Mouse (Mus musculus) left cerebral cortex, adult 11 months (tissue): Measurements from ENCODE around the gene Klhl12.

Source experiments
- DNase-seq: peaks from one replicate; pipeline ENCODE4 v3.0.0; 2022; ENCODE audit warnings: low spot score

The Klhl12 gene

DNA sequence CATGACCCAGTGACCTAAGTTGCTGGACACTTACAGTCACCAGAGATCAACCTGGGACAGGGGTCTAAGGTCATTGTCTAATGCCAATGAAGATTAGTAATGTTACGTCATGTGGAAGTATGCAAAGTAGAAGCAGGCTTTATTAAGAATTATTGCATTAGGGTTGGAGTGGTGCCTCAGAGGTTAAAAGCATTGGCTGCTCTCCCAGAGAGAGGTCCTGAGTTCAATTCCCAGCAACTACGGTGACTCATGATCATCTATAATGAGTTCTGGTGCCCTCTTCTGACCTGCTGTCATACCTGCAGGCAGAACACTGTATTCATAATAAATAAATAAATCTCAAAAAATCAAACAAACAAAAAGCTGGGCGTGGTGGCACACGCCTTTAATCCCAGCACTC, 5.1 kb upstream of the Klhl12 start:
- DNase-seq: no peak

- DNase-seq: peak; percentile 11
Observed at GRCm38 (mm10) chr1:134450986-134451385, 4.3 kb upstream of the Klhl12 start.

- DNase-seq: no peak
Observed at GRCm38 (mm10) chr1:134456060-134456459, 729 bp downstream of the Klhl12 start.

- DNase-seq: no peak
Observed at GRCm38 (mm10) chr1:134458139-134458727, 2.9 kb downstream of the Klhl12 start.

- no peak for DNase-seq
Observed at GRCm38 (mm10) chr1:134460294-134461284, 5.3 kb downstream of the Klhl12 start.

- DNase-seq: no peak
Observed at GRCm38 (mm10) chr1:134484623-134485022, 29.3 kb downstream of the Klhl12 start.

- DNase-seq: no peak
Observed at GRCm38 (mm10) chr1:134490903-134491801, 35.8 kb downstream of the Klhl12 start.

DNA sequence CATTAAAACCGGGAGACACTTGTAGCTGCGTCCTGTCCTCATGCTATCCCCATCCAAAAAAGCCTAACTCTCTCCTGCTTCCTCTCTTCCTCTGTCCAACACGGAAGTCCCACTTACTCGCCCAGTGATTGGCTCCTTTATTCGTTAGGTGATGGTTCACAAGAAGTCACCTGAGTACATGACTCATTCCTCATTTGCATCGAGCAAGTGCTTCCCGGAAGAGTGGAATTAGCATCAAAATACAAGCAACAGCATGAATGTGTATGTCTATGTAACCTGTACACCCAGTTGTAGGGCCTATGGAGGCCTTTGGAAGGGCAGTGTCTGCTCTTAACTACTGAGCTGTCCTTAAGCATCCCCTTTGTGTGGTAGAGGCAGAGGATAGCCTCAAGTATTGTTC, 36.9 kb downstream of the Klhl12 start:
- no peak for DNase-seq

DNA sequence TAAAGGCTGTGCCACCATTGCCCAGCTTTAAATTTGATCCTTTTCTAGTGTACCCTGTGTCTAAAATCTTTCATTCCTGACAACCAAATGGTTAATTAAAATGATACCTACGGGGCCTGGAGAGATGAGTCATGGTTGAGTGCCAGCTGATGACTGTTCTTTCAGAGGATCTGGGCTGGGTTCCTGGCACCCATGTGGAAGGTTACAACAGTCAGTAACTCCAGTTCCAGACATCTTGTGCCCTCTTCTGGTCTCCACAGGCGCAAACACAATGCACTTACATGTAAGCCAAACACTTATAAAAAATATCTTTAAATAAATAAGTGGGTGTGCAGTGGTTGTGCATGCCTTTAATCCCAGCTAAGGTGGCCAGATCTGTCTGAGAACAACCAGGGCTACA, 38.2 kb downstream of the Klhl12 start:
- no peak for DNase-seq

- no peak for DNase-seq
Observed at GRCm38 (mm10) chr1:134493956-134494355, 38.6 kb downstream of the Klhl12 start.

- peak; percentile 97 for DNase-seq
Observed at GRCm38 (mm10) chr1:134494428-134495215, 39.3 kb downstream of the Klhl12 start, which contains the start of gene Rabif. Gene Rabif, plus strand, starts transcription at chr1:134494648.

DNA sequence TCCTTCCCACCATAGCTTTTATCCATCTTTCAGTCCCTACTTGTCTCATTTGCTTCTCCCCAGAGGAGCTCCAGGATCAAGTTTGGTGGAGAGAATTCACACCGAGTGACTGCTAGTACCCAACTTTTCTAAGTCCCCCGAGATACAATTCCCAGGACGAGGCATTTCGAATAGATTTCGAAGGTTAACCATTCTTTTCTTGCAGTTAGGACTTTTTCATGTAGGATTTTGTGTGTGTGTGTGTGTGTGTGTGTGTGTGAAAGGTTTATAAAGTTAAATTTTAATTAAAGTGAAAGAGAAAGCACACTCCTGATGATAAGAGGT, 39.8 kb downstream of the Klhl12 start:
- no peak for DNase-seq

DNA sequence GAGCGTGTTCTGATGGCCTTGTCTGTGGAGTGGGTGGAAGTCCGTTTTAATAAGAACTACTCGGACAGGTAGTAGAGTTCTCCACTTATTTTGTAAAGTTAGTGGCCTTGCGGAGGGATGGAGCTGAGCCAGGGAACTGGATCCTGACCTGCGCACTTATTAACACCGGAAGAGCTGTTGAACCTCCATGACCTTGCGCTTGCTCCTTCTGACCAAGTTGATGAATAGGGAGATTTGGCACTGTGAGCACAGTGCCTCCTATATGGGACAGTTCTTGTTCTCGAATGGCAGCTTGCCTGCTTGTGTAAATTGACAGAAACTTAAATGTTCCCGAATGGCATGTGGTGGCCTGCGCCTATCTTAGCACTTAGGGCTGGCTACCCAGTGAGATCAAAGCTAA, 40.7 kb downstream of the Klhl12 start:
- DNase-seq: no peak

DNA sequence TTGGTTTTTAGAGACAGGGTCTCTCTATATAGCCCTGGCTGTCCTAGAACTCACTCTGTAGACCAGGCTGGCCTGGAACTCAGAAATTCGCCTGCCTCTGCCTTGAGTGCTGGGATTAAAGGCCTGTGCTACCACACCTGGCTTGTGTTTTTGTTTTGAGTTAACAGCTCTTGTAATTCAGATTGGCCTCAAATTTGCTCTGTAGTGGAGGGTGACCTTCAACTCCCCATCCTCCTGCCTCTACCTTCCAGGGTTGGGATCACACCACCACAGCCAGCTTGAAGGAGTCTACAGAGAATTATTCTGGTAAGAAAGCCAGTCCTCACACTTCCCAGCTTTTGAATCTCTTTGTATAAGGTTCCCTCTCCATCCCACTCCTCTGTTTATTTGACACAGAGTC, 45.6 kb downstream of the Klhl12 start:
- no peak for DNase-seq

- no peak for DNase-seq
Observed at GRCm38 (mm10) chr1:134506201-134506600, 50.9 kb downstream of the Klhl12 start.

GRCm38 (mm10) chr1:134510018-134510417, 54.7 kb downstream of the Klhl12 start:
- DNase-seq: no peak

- no peak for DNase-seq
Observed at GRCm38 (mm10) chr1:134512183-134512582, 56.9 kb downstream of the Klhl12 start.

- no peak for DNase-seq
Observed at GRCm38 (mm10) chr1:134512584-134512983, 57.3 kb downstream of the Klhl12 start.

DNA sequence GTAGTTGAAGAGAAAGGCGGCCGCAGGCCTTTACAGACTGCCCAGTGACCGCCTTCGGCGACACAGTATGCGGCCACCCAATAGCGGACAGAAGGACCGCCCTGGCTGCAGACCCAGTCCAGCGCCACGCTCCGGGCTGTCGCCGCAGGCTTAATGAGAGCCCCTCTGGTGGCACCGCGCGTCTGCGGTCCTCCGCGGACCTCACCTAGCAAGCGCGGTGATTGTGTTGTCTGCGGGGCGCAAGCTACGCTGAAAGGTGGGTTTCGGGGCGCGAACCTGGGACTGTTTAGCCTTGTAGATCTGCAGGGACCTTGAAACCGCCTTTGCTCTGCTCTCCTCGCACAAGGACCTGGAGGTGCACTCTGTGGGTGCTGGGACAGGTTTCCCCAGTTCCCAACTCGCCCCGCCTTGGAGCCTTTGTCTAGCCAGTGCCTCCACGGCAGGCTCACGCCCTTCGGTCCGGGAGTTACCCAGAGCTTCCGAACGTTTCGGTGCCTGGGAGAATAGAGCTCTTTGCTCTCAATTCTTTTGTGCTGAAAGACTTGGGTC, 58.1 kb downstream of the Klhl12 start:
- no peak for DNase-seq

DNA sequence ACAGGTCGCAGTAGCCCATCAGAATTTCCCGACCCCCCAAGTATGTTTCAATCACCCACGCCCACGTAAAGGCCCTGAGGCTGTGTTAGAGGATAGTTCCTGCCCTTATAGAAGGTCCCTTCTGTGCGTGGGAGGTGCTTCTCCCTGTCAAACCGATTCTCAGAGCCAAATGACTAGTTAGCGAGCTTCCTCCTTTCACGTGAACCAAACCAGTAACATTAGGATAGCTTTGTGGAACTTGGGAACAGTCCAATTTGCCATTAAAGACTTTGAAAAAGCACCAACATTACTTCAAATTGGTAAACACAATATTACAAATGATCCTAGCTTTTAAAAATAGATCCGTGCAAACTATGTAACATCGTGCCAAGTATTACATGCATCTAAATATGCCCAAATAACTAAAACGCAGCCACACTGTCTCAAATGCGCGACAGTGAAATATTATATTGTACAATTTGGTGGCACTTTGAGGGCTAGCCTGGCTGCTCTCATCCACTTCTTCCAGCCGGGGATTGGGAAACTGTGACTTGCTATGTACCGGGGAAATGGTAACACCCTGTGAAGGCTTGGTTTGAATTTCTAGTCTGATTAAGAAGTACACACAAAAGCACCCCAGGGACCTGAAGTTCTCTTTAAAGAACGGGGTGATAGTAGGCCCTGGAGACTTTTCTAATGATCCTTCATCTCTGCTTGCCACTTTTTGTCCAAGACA, 58.7 kb downstream of the Klhl12 start:
- no peak for DNase-seq

DNA sequence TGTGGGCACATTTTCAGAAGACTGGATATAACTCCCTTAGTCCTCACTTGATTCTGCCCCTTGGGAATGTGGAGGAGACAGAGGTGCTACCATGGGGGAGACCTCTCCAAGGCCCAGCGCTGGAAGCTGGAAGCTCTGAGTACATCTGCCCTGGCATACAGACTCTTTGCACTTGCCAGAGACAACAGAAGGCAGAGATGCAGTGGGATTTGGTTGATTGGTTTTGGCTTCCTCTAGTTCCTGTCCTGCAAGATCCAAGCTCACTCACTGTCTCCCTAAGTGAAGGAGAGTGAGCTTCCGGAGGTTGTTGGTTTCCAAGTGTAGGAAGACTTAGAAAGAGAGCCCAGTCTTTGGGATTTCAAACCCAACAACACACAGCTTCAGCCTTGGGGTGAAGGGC, 60.6 kb downstream of the Klhl12 start:
- no peak for DNase-seq
